ENCODE assay signal across 16 mouse cellular contexts in the genomic region with DNA sequence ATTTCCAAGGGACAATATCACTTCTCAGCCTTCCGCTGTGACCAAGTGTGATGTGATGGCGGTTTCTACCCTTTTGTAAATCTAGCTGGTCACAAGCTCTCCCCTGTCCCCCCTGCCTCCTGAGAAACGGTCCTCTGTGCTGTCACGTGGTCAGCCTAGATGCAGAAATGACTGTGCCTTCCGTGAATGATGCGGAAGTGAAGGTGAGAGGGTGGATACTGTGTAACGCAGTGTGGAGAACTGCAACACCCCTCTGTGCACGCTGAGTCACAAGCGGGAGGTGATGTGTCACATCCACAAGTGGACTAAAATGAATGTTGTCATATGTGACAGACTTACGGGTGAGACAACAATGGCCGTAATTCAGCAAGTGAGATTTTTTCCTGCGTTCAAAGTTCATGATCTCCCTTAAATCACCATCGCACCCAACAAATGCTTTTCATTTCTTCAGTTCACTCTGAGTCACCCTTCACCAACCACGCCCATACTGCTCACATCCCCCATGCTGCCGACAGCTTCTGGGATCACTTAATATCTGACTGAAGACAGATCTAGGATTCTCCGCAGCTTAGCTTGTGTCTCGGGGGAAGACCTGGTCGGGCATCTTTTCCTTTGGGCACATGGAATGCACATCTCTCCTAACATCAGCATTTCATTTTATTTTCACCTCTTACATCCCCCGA.
DNase-seq lines count a peak whose midpoint lies in the region; ATAC-seq and TF ChIP-seq lines count a peak whose summit lies in the region.
"Had no signal": no experiment of that assay in that cellular context is flagged by ENCODE, and none has a peak within 500 bp of the region (broad histone marks: within the 10 kb centered on the region; RNA-seq: fewer than 3 reads in every experiment).

No protein-coding gene starts in this region.

- no peak for TF ChIP-seq RAD21 in CH12.LX (IDR thresholded peaks at IDR 0.05; ENCODE audit: low read depth, low read length)

- TF ChIP-seq CTCF in CH12.LX (conservative IDR thresholded peaks at IDR 0.05 in 1 of 2, IDR thresholded peaks at IDR 0.05 in 1 of 2; ENCODE audit: low read depth in 2 of 2, low read length in 2 of 2) = no peak

- H3K27ac ChIP-seq in CH12.LX (ENCODE audit: insufficient read depth, low read depth) = peak overlapping the region; percentile 24; the same call in 1 of the 2 replicates
- no peak overlapping the region for H3K27ac ChIP-seq in neural tube, embryonic 15.5 days (replicated peaks)
- H3K27ac ChIP-seq: forebrain, embryonic 10.5 days; heart, embryonic 13.5 days; hindbrain, embryonic 12.5 days; limb, embryonic 10.5 days; liver, embryonic 14.5 days; neural tube, embryonic 12.5 days had no signal

- no peaks in the 10 kb centered on the region for H3K9me3 ChIP-seq in CH12.LX (replicated peaks; ENCODE audit: low read length)
- no peaks in the 10 kb centered on the region for H3K9me3 ChIP-seq in neural tube, embryonic 15.5 days (replicated peaks)
- H3K9me3 ChIP-seq: forebrain, embryonic 10.5 days; heart, embryonic 13.5 days; hindbrain, embryonic 12.5 days; limb, embryonic 10.5 days; neural tube, embryonic 12.5 days had no signal

- peak; percentile 54 for TF ChIP-seq EP300 in CH12.LX (IDR thresholded peaks at IDR 0.05; ENCODE audit: low read length)

- no peak overlapping the region for H3K9ac ChIP-seq in CH12.LX (ENCODE audit: insufficient read depth, low read depth)
- no peak overlapping the region for H3K9ac ChIP-seq in neural tube, embryonic 15.5 days (replicated peaks)
- H3K9ac ChIP-seq: heart, embryonic 13.5 days; hindbrain, embryonic 12.5 days; liver, embryonic 14.5 days; neural tube, embryonic 12.5 days had no signal

- 78% methylated on average over 19 of the region's 19 CpGs for WGBS in neural tube, embryonic 15.5 days

- no peaks in the 10 kb centered on the region for H3K79me2 ChIP-seq in CH12.LX (replicated peaks; ENCODE audit: control insufficient read depth, extremely low read depth, insufficient read depth, poor library complexity, severe bottlenecking)

- 0 out of 2 replicates have a peak, but pooled peaks have one; percentile 15 for TF ChIP-seq POLR2A in CH12.LX (IDR thresholded peaks at IDR 0.05; ENCODE audit: low read depth, low read length)

- in situ Hi-C loops in CH12.LX (cut with MboI; ENCODE audit: low pct_ligation_motif_present, low pct_unique_long_range_greater_than_20kb, low sequenced_read_pairs) = no loop called here

- peak; percentile 88 for ATAC-seq in megakaryocyte, adult 5-6 weeks (ENCODE audit: poor library complexity, severe bottlenecking)
- no peak for ATAC-seq in neural tube, embryonic 15.5 days (ENCODE audit: low FRiP score)

- peak overlapping the region; percentile 7; the same call in 1 of the 2 replicates for H3K4me2 ChIP-seq in CH12.LX (ENCODE audit: insufficient read depth, low read depth, poor library complexity, severe bottlenecking)
- no peak overlapping the region for H3K4me2 ChIP-seq in neural tube, embryonic 15.5 days
- H3K4me2 ChIP-seq: heart, embryonic 13.5 days; hindbrain, embryonic 12.5 days; neural tube, embryonic 12.5 days had no signal

- H3K4me1 ChIP-seq in CH12.LX (ENCODE audit: control insufficient read depth in 1 of 2, insufficient read depth in 2 of 2) = peaks cover 9 to 38% of the 10 kb centered on the region in 2 experiments
- no peaks in the 10 kb centered on the region for H3K4me1 ChIP-seq in neural tube, embryonic 15.5 days
- H3K4me1 ChIP-seq: forebrain, embryonic 10.5 days; hindbrain, embryonic 12.5 days; limb, embryonic 10.5 days; neural tube, embryonic 12.5 days had no signal

- H3K4me3 ChIP-seq in CH12.LX (replicated peaks in 1 of 3; ENCODE audit: low read depth in 2 of 3, low read length in 2 of 3, poor library complexity in 1 of 3) = no peak overlapping the region
- H3K4me3 ChIP-seq in neural tube, embryonic 15.5 days (replicated peaks) = no peak overlapping the region
- H3K4me3 ChIP-seq: forebrain, embryonic 10.5 days; heart, embryonic 13.5 days; hindbrain, embryonic 12.5 days; limb, embryonic 10.5 days; neural tube, embryonic 12.5 days had no signal

- dilution Hi-C loops in CH12.LX (cut with MboI; ENCODE audit: extremely low pct_ligation_motif_present, extremely low pct_unique_long_range_greater_than_20kb, low sequenced_read_pairs) = no loop called here

- DNase-seq in lung, adult 18-20 months = peak; percentile 44 to 48
- no peak for DNase-seq in lung, postnatal 14 days
- peak; percentile 91 for DNase-seq in CH12.LX (ENCODE audit: extremely low read depth)
- DNase-seq in adipocyte (ENCODE audit: low spot score) = peak; percentile 43
- no peak for DNase-seq in left cerebral cortex, adult 9 months (ENCODE audit: low spot score in 2 of 2)
- DNase-seq in cerebellum, adult 11 months = no peak
- DNase-seq: cerebellum, adult 8-10 months; kidney, adult 9 months had no signal

- no peaks in the 10 kb centered on the region for H3K27me3 ChIP-seq in CH12.LX (replicated peaks)
- H3K27me3 ChIP-seq in neural tube, embryonic 15.5 days (replicated peaks) = no peaks in the 10 kb centered on the region
- H3K27me3 ChIP-seq: heart, embryonic 13.5 days; hindbrain, embryonic 12.5 days; neural tube, embryonic 12.5 days had no signal

- peaks cover 0 to 3% of the 10 kb centered on the region in 2 experiments for H3K36me3 ChIP-seq in CH12.LX (replicated peaks in 1 of 2; ENCODE audit: control insufficient read depth in 1 of 2, insufficient read depth in 1 of 2, low read length in 1 of 2)
- no peaks in the 10 kb centered on the region for H3K36me3 ChIP-seq in neural tube, embryonic 15.5 days
- H3K36me3 ChIP-seq: forebrain, embryonic 10.5 days; hindbrain, embryonic 12.5 days; limb, embryonic 10.5 days; neural tube, embryonic 12.5 days had no signal

TF ChIP-seq in CH12.LX, 34 proteins besides CTCF, POLR2A, EP300 and RAD21:
- TF ChIP-seq SMC3 (IDR thresholded peaks at IDR 0.05; ENCODE audit: low read depth, low read length) = no peak
- peak; percentile 38; the same call in 1 of the 2 replicates for TF ChIP-seq HCFC1 (IDR thresholded peaks at IDR 0.05; ENCODE audit: low read depth, low read length)
- TF ChIP-seq JUND (conservative IDR thresholded peaks at IDR 0.05; ENCODE audit: low read depth, low read length) = peak; percentile 82
- TF ChIP-seq USF2 (conservative IDR thresholded peaks at IDR 0.05; ENCODE audit: low read depth, low read length) = peak; percentile 83
- peak; percentile 61 for TF ChIP-seq JUN (IDR thresholded peaks at IDR 0.05; ENCODE audit: insufficient read depth, low read depth, low read length)
- no peak for TF ChIP-seq ZC3H11A (IDR thresholded peaks at IDR 0.05; ENCODE audit: low read depth, low read length)
- 0 out of 2 replicates have a peak, but pooled peaks have one; percentile 39 for TF ChIP-seq TCF12 (IDR thresholded peaks at IDR 0.05; ENCODE audit: low read depth, low read length)
- no peak for TF ChIP-seq E2F4 (IDR thresholded peaks at IDR 0.05; ENCODE audit: insufficient replicate concordance, low read depth, low read length)
- TF ChIP-seq NELFE (IDR thresholded peaks at IDR 0.05; ENCODE audit: low read depth, low read length) = 0 out of 2 replicates have a peak, but pooled peaks have one; percentile 32
- TF ChIP-seq MEF2A (IDR thresholded peaks at IDR 0.05; ENCODE audit: borderline replicate concordance, low read depth, low read length) = peak; percentile 36; the same call in 1 of the 2 replicates
- TF ChIP-seq MXI1 (IDR thresholded peaks at IDR 0.05; ENCODE audit: low read depth, low read length) = peak; percentile 46; the same call in 1 of the 2 replicates
- TF ChIP-seq BHLHE40 (IDR thresholded peaks at IDR 0.05; ENCODE audit: low read depth, low read length) = peak; percentile 84
- no peak for TF ChIP-seq ZMIZ1 (IDR thresholded peaks at IDR 0.05; ENCODE audit: low read depth, low read length)
- TF ChIP-seq ELF1 (IDR thresholded peaks at IDR 0.05; ENCODE audit: low read depth, low read length) = peak; percentile 83
- peak; percentile 82 for TF ChIP-seq USF1 (IDR thresholded peaks at IDR 0.05; ENCODE audit: low read depth, low read length)
- peak; percentile 65 for TF ChIP-seq ETS1 (conservative IDR thresholded peaks at IDR 0.05; ENCODE audit: low read depth, low read length)
- no peak for TF ChIP-seq MAZ (IDR thresholded peaks at IDR 0.05; ENCODE audit: low read depth, low read length)
- no peak for TF ChIP-seq TBP (conservative IDR thresholded peaks at IDR 0.05; ENCODE audit: low read depth, low read length)
- TF ChIP-seq NRF1 (IDR thresholded peaks at IDR 0.05; ENCODE audit: low read depth, low read length) = no peak
- no peak for TF ChIP-seq PAX5 (IDR thresholded peaks at IDR 0.05; ENCODE audit: low read length)
- no peak for TF ChIP-seq ZNF384 (IDR thresholded peaks at IDR 0.05; ENCODE audit: low read depth, low read length)
- TF ChIP-seq ZKSCAN1 (IDR thresholded peaks at IDR 0.05; ENCODE audit: borderline replicate concordance, low read depth, low read length) = no peak
- TF ChIP-seq IRF4 (IDR thresholded peaks at IDR 0.05; ENCODE audit: low read depth, low read length) = peak; percentile 90
- no peak for TF ChIP-seq UBTF (IDR thresholded peaks at IDR 0.05; ENCODE audit: low read depth, low read length)
- no peak for TF ChIP-seq MYC (IDR thresholded peaks at IDR 0.05; ENCODE audit: low read depth, low read length)
- no peak for TF ChIP-seq GABPA (IDR thresholded peaks at IDR 0.05; ENCODE audit: insufficient replicate concordance, low read depth, low read length)
- peak; percentile 79 for TF ChIP-seq MAX (IDR thresholded peaks at IDR 0.05; ENCODE audit: low read length)
- peak; percentile 30; the same call in 1 of the 2 replicates for TF ChIP-seq SIN3A (IDR thresholded peaks at IDR 0.05; ENCODE audit: low read length)
- no peak for TF ChIP-seq CHD1 (IDR thresholded peaks at IDR 0.05; ENCODE audit: low read depth, low read length)
- no peak for TF ChIP-seq RCOR1 (conservative IDR thresholded peaks at IDR 0.05; ENCODE audit: low read depth, low read length)
- TF ChIP-seq POLR2AphosphoS2 (IDR thresholded peaks at IDR 0.05; ENCODE audit: low read depth, low read length) = no peak

Comparison
In these comparisons a context has a peak if more than half of its experiments do, and no peak if none do; other contexts are left out.
1. DNase-seq: peak in lung, adult 18-20 months (2 of 2), CH12.LX (single experiment) and adipocyte (single experiment); none in lung, postnatal 14 days (single experiment), left cerebral cortex, adult 9 months (0 of 2) and cerebellum, adult 11 months (single experiment).